Mouse (Mus musculus) forebrain, embryonic 12.5 days (tissue): ENCODE data around the gene Slc39a2. TPM values are rescaled to one million over a fixed set of nuclear protein-coding genes. Genes with fewer than 3 reads are reported as not detected.
"Not testable (repeated sequence)": the region's sequence is repeated elsewhere in the genome, so short reads cannot be mapped to it uniquely, and the experiment has no call there.

Experiments used
- ATAC-seq: fragments of 200-750 bp; cut with Nextera tagmentation; 2 replicates; pipeline ENCODE4 v1.8.0; 2017; ENCODE audit warnings: moderate TSS enrichment; ENCODE audit not compliant: low FRiP score
- H3K27ac ChIP-seq: fragments of 300-500 bp; sonication (generic); 2 replicates; pipeline ENCODE4 v1.5.1; 2016; ENCODE audit warnings: mild to moderate bottlenecking
- H3K27me3 ChIP-seq: fragments of 300-500 bp; sonication (generic); 2 replicates; pipeline ENCODE4 v1.6.1; 2016; ENCODE audit warnings: mild to moderate bottlenecking
- H3K36me3 ChIP-seq: fragments of 300-500 bp; sonication (generic); replicated peaks from 2 replicates; pipeline ENCODE4 v1.6.1; 2016; ENCODE audit warnings: mild to moderate bottlenecking
- H3K4me1 ChIP-seq: fragments of 300-500 bp; sonication (generic); 2 replicates; pipeline ENCODE4 v1.6.1; 2016
- H3K4me2 ChIP-seq: fragments of 300-500 bp; sonication (generic); 2 replicates; pipeline ENCODE4 v1.6.1; 2016; ENCODE audit warnings: mild to moderate bottlenecking, moderate library complexity
- H3K4me3 ChIP-seq: fragments of 300-500 bp; sonication (generic); replicated peaks from 2 replicates; pipeline ENCODE4 v1.5.1; 2016; ENCODE audit warnings: mild to moderate bottlenecking
- H3K9ac ChIP-seq: fragments of 300-500 bp; sonication (generic); 2 replicates; pipeline ENCODE4 v1.6.1; 2016; ENCODE audit warnings: mild to moderate bottlenecking
- H3K9me3 ChIP-seq: fragments of 300-500 bp; sonication (generic); 2 replicates; pipeline ENCODE4 v1.6.1; 2016
- WGBS: fragments of 180-500 bp; shearing (Covaris S2); methylation state at CpG from one replicate; pipeline ENCODE4 v1.1.7; 2016; 5-methylcytosine and 5-hydroxymethylcytosine counted together
- polyA plus RNA-seq: library from polyadenylated mRNA; unstranded; fragments of >200 nt; fragmentation: Nextera tagmentation; extraction: Ambion mirVana; gene quantifications from 2 replicates; pipeline ENCODE4 v1.2.1, GENCODE M21; 2016

The Slc39a2 gene
- polyA plus RNA-seq, 1 experiment from 2014 or later, result 1.3 TPM

DNA sequence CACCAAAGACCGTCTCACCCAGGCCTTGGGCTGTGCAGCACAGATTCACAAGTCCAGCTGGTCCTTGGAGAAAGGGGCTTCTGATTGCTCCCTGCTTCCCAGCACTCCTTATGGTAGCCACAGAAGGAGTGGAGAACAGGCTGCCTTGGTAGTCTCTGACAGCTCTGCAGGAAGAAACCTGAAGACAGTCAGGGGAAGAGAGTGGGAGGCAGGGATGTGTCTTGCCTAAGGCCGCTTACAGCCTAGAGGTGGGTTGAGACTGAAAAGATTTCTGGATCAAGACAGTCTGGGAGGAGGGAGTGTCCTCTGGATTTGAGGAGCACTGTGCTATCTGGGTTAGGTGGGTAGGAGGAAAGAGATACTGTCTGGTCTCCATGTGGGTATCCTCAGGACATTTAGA is 30.2 kb downstream of the Slc39a2 start:
- no peak overlapping the region for H3K4me2 ChIP-seq
- 86% methylated on average over 2 of the region's 2 CpGs for WGBS
- H3K27me3 ChIP-seq, result no peaks in the 10 kb centered on the region
- ATAC-seq, result no peak
- H3K9me3 ChIP-seq, result no peaks in the 10 kb centered on the region
- no peaks in the 10 kb centered on the region for H3K36me3 ChIP-seq
- H3K9ac ChIP-seq, result no peak overlapping the region
- no peak overlapping the region for H3K27ac ChIP-seq
- no peaks in the 10 kb centered on the region for H3K4me1 ChIP-seq
- no peak overlapping the region for H3K4me3 ChIP-seq

DNA sequence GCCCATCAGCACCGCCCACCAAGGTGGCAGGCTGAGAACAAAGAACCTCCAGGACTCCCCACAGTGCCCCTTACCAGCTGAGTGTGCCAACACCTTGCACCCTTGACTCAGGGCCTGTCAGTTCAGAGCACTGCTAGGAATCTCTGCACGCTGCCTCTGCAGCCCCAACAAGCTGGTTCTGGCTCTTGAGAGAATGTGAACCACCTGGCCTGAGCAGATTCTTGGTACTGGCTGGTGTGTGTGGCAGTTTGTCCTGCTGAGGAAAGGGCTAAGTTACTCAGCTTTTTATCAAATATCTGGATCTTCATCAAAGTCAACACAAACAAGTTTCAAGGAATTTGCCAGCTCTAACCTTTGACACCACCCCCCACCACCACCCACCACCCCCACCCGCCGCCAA is 30.8 kb downstream of the Slc39a2 start:
- no peak for ATAC-seq
- H3K36me3 ChIP-seq, result no peaks in the 10 kb centered on the region
- WGBS, result 88% methylated on average over 4 of the region's 4 CpGs
- no peak overlapping the region for H3K27ac ChIP-seq
- no peak overlapping the region for H3K4me2 ChIP-seq
- no peaks in the 10 kb centered on the region for H3K4me1 ChIP-seq
- no peaks in the 10 kb centered on the region for H3K9me3 ChIP-seq
- H3K4me3 ChIP-seq, result no peak overlapping the region
- no peaks in the 10 kb centered on the region for H3K27me3 ChIP-seq
- no peak overlapping the region for H3K9ac ChIP-seq

DNA sequence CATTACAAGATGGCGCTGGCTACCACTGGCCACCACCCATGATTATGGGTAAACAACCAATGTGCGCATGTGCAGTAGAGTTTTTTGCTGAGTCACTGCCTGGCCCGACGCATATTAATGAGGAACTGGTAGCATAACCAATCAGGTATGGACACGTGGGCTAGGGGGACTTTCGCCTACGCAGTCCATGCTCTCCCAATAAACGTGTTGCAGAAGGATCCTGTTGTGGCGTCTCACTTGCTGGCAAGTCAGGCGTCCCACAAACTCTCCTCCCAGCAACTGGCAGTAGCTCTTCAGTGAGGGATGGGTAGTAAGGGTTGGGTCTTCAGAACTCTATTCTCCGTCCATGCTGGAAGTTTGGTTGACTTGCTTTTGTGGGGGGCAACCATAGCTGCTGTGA is 34.2 kb downstream of the Slc39a2 start:
- 94% methylated on average over 11 of the region's 11 CpGs for WGBS
- H3K4me3 ChIP-seq, H3K4me2 ChIP-seq, H3K36me3 ChIP-seq, ATAC-seq, H3K4me1 ChIP-seq, H3K9me3 ChIP-seq, H3K27ac ChIP-seq, H3K27me3 ChIP-seq, H3K9ac ChIP-seq: not testable (repeated sequence)

DNA sequence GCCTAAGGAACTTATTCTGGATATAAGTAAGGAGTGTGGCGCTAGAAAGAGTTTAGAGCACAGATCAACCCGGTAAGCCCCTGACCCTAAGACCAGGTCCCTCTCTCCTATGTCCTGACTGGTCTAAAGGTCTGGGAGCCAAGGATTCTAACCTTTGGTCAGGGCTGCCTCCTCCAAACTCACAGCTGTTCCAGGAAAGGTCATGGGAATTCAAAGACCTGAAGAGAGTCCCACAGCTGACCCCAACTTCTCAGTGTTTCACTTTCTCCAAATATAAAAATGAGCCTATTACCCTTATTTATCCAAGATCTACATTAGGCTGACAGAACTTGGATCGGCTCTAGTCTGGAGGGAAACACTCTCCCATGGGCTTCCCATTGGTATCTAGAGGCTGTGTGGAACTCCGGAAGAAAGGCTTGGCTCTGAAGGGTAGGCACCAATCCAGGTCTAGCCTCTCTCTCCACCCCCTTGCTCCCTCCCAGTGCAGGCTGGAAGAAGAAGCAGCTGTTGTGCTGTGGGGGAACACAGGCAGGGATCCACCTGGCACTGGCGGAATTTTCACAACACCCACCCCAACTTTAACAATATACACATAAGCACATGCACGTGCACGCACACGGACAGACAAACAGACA is 36.7 kb downstream of the Slc39a2 start:
- Histone ChIP-seq H3K9ac (no peak overlapping the region), H3K4me3 (no peak overlapping the region), H3K4me1 (no peaks in the 10 kb centered on the region), H3K27ac (no peak overlapping the region), H3K27me3 (no peaks in the 10 kb centered on the region), H3K9me3 (no peaks in the 10 kb centered on the region), H3K36me3 (no peaks in the 10 kb centered on the region), H3K4me2 (no peak overlapping the region)
- WGBS, result 85% methylated on average over 8 of the region's 8 CpGs
- no peak for ATAC-seq

DNA sequence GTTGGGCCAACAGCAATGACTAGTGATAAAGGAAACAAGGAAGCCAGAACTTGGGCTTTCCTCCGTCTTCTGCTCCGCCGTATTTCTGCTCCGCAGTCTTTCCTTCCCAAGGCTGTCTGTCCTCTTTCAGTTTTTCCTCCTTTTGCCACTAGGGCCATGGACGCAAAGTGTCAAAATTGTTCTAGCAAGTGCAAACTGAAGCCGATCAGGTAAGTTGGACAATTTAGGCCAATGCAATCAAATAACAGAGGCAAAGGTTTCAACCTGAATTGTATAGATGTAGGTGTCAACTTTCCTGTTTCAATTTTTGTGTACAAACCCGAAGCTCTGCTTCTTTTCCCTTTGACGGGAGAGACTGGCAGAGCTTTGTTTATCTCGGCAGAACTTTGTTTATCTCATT is 37.3 kb downstream of the Slc39a2 start:
- Histone ChIP-seq H3K36me3 (no peaks in the 10 kb centered on the region), H3K4me3 (no peak overlapping the region), H3K4me2 (no peak overlapping the region), H3K27me3 (no peaks in the 10 kb centered on the region), H3K4me1 (no peaks in the 10 kb centered on the region), H3K27ac (no peak overlapping the region), H3K9me3 (no peaks in the 10 kb centered on the region), H3K9ac (no peak overlapping the region)
- ATAC-seq, result no peak
- 67% methylated on average over 9 of the region's 9 CpGs for WGBS

DNA sequence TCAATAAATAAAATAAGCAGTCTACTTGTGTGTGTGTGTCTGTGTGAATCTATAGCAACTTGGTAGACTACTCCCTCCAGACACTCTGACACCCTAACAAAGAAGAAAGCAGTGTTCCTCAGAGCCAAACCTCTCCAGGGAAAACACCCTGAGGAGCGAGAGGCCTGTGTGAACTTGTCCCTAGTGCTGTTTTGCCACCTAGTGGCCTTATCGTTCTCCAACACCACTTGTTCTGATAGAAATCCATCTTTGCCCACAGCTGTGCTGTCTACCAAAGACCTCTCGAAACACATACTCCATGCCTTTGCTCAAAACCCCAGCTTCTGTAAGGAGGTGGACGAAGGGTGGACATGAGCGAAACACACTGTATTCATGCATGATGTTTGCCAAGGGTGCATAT is 38.1 kb downstream of the Slc39a2 start:
- Histone ChIP-seq H3K4me2 (no peak overlapping the region), H3K4me1 (no peaks in the 10 kb centered on the region), H3K36me3 (no peaks in the 10 kb centered on the region), H3K27ac (no peak overlapping the region), H3K4me3 (no peak overlapping the region), H3K27me3 (no peaks in the 10 kb centered on the region), H3K9me3 (no peaks in the 10 kb centered on the region), H3K9ac (no peak overlapping the region)
- ATAC-seq, result peak; percentile 83
- 37% methylated on average over 5 of the region's 5 CpGs for WGBS

DNA sequence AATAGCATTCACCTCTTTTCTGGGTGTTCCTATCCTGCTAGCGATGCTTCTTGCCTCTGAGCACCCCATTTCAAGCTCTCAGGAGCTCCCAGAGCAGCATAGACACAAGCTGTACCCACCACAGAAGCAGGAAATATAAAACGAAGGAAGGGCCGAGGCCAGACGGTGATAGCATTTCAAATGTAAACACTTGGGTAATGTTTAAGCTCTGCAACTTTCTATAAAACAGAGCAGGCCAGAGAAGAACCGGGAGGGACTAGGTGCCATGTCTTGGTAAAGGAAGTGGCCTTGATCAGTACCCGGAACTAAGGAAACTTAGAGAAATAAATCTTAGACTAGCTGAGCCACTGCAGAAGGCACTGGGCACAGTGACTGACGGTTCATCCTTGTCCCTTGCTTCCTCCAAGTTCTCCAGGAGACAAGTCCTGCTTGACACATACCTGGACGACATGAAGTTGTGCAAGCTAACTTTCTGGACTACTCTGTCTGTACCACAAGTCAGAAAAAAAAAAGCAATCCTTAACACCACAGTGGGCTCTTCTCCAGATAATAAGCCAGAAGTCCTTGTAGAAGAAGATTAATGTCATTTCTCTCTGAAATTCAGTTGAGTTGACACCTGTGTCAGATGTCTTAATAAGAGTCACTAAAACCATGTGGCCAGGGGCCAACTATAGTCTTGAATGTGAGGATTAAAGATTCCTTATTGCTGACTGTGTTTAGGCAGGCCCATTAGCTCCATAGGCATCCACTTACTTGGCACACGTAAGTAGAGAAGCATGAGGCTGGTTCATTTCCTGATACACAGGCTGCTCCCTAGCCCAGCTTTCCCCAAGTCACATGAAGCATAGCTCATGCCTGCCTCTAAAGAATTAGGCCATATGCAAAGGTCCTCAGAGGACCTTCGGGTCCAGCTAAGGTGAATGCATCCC is 39.7 kb downstream of the Slc39a2 start:
- no peak overlapping the region for H3K4me2 ChIP-seq
- H3K9me3 ChIP-seq, result no peaks in the 10 kb centered on the region
- ATAC-seq, result no peak
- WGBS, result 82% methylated on average over 10 of the region's 10 CpGs
- no peak overlapping the region for H3K4me3 ChIP-seq
- H3K36me3 ChIP-seq, result no peaks in the 10 kb centered on the region
- H3K9ac ChIP-seq, result no peak overlapping the region
- no peaks in the 10 kb centered on the region for H3K27me3 ChIP-seq
- H3K4me1 ChIP-seq, result no peaks in the 10 kb centered on the region
- no peak overlapping the region for H3K27ac ChIP-seq

DNA sequence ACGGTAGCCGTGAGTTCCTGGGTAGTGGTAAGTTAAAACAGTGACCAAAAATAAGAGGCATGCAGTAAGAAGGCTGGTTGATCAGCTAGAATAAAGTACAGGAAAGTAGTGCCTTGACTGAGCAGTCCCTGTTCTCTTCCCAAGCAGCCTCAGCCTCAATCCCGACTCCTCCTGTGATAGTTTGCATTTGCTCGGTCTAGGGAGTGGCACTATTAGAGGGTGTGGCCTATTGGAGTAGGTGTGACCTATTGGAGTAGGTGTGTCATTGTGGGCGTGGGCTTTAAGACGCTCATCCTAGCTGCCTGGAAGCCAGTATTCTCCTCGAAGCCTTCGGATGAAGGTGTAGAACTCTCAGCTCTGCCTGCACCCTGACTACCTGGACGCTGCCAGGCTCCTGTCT is 46.3 kb downstream of the Slc39a2 start:
- Histone ChIP-seq H3K9me3 (no peaks in the 10 kb centered on the region), H3K4me3 (no peak overlapping the region), H3K4me2 (no peak overlapping the region), H3K4me1 (peaks cover 6% of the 10 kb centered on the region; the same call in 1 of the 2 replicates), H3K36me3 (no peaks in the 10 kb centered on the region), H3K27me3 (no peaks in the 10 kb centered on the region), H3K27ac (no peak overlapping the region), H3K9ac (no peak overlapping the region)
- 83% methylated on average over 9 of the region's 9 CpGs for WGBS
- ATAC-seq, result no peak

DNA sequence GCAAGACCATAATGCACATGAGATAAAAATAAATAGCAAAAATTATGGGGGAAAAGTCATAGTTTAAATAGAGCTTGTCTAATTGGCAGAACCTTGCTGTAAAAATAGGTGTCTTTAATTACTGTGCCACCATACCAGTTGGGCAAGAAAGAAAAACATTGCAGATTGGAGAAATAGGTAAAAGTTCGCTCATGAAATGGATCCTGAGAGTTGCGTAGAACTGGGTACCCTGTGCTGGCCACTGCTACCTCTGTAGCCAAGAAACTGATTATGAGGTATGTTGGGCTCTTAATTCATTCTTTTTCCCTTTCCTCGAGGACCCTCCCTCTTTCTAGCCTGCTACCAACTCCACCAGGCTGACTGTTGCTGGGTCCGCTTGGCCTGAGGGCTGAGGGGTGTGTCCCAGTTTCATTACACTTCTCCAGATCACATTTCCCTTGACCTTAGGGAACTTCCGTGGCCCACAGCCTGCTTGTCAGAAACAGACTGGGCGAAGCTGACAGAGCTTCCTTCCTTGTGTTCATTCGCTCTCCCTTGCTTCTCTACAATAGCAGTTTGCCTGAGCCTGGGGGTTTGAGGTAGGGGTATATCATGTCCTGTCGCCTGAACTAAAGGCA is 48.4 kb downstream of the Slc39a2 start:
- ATAC-seq, result no peak
- 46% methylated on average over 8 of the region's 8 CpGs for WGBS
- peaks cover 6% of the 10 kb centered on the region; the same call in 1 of the 2 replicates for H3K4me1 ChIP-seq
- H3K9me3 ChIP-seq, result no peaks in the 10 kb centered on the region
- no peak overlapping the region for H3K9ac ChIP-seq
- H3K27ac ChIP-seq, result no peak overlapping the region
- H3K36me3 ChIP-seq, result no peaks in the 10 kb centered on the region
- no peak overlapping the region for H3K4me3 ChIP-seq
- no peak overlapping the region for H3K4me2 ChIP-seq
- no peaks in the 10 kb centered on the region for H3K27me3 ChIP-seq

DNA sequence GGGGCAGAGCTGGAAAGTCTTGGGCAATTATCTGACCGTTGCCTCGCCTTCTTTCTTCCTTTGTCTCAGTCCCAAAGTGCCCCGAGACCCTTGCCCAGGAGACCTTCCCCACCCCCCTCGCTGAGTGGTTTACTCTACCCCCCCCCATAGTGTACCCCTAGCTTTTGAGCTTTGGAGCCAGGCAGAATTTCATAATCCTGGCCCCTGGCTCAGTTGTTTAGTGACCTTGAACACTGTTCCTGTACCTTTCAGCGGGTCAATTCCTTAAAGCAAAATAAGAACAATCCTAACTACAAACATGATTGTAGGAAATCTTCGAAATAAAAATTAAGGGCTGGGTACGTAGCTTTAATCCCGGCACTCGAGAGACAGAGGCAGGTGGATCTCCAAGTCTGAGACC is 48.9 kb downstream of the Slc39a2 start:
- no peak for ATAC-seq
- Histone ChIP-seq H3K9me3 (no peaks in the 10 kb centered on the region), H3K9ac (no peak overlapping the region), H3K4me2 (no peak overlapping the region), H3K27ac (no peak overlapping the region), H3K4me3 (no peak overlapping the region), H3K4me1 (peaks cover 6% of the 10 kb centered on the region; the same call in 1 of the 2 replicates), H3K27me3 (no peaks in the 10 kb centered on the region), H3K36me3 (no peaks in the 10 kb centered on the region)
- WGBS, result 56% methylated on average over 9 of the region's 9 CpGs

DNA sequence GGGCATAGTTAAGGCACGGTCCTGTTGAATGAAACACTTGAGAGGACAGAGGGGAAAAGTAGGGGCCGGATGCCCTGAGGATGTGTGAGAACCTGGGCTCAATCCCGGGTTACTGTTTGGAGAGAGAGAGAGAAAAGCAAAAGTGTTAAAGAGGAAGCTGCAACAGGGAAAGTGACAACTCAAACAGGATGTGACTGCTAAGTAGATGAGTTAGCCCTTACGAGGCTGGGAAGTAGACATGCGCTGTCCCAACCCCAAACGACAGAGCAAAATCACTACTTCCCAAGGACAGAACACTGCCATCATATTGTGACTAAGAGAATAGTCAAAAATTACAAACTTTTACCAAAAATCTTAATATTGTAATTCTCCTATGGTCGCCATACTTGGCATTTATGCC is 49.5 kb downstream of the Slc39a2 start:
- Histone ChIP-seq H3K9me3 (no peaks in the 10 kb centered on the region), H3K4me3 (no peak overlapping the region), H3K4me1 (peaks cover 6% of the 10 kb centered on the region; the same call in 1 of the 2 replicates), H3K36me3 (no peaks in the 10 kb centered on the region), H3K27me3 (no peaks in the 10 kb centered on the region), H3K9ac (no peak overlapping the region), H3K4me2 (no peak overlapping the region), H3K27ac (no peak overlapping the region)
- WGBS, result 77% methylated on average over 7 of the region's 7 CpGs
- no peak for ATAC-seq

DNA sequence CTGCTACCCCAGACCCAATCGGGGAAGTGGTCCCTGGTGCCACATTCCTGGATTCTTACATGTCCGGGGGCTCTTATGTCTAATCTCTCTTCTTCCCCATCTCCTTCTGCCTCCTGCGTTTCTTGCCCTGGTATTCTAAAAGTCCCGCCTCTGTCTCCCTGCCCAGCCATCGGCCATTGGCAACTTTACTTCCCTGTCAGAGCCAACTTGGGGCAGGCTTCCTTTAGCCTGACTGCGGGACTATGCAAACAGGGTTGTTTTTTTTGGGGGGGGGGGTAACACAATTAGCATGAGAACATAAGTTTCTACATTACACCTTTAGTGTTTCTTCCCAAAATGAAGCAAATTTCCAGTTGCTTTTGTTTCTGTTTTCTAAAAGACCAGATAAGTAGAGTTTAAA is 50.6 kb downstream of the Slc39a2 start:
- H3K27me3 ChIP-seq, result no peaks in the 10 kb centered on the region
- H3K9me3 ChIP-seq, result no peaks in the 10 kb centered on the region
- WGBS, result 89% methylated on average over 6 of the region's 6 CpGs
- H3K4me1 ChIP-seq, result peaks cover 6% of the 10 kb centered on the region; the same call in 1 of the 2 replicates
- H3K4me3 ChIP-seq, result no peak overlapping the region
- H3K36me3 ChIP-seq, result no peaks in the 10 kb centered on the region
- no peak for ATAC-seq
- H3K4me2 ChIP-seq, result no peak overlapping the region
- no peak overlapping the region for H3K9ac ChIP-seq
- no peak overlapping the region for H3K27ac ChIP-seq
